Mouse (Mus musculus): ENCODE data around the gene Scaf8. TPM values are rescaled to one million over a fixed set of nuclear protein-coding genes. Genes with fewer than 3 reads are reported as not detected.

Gene Scaf8
- total RNA-seq, 1 experiment from 2014 or later = 52.3 TPM

DNA sequence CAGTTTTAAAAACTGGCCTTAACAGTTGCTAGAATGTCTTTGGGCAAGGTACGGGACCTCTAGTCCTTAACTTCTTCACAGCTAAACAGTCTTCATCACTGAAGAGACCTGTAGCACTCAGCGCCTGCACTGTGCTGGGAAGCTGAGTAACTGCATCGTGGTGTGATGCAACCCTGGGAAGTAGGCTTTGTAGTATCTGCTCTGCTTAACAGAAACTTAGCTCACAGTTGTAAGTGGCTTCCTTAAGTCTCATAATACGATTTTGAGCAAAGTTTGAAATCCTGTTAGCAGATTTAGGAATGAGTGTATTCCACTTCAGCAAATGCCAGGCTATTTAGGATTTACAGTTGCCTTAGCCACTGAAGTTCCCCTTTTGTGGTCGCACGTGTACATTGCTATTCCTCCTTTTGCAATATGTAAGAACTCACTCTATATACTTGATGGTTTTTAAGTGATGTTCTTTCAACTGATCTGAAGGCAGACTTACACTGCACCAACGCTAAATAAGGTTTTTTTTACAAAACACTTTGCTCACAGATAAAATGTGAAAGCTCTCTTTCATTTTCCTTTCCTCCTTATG lies 90.1 kb downstream of the Scaf8 start:
- ATAC-seq (replicated peaks; ENCODE audit: low read depth, poor library complexity, severe bottlenecking) = peak; percentile 86

DNA sequence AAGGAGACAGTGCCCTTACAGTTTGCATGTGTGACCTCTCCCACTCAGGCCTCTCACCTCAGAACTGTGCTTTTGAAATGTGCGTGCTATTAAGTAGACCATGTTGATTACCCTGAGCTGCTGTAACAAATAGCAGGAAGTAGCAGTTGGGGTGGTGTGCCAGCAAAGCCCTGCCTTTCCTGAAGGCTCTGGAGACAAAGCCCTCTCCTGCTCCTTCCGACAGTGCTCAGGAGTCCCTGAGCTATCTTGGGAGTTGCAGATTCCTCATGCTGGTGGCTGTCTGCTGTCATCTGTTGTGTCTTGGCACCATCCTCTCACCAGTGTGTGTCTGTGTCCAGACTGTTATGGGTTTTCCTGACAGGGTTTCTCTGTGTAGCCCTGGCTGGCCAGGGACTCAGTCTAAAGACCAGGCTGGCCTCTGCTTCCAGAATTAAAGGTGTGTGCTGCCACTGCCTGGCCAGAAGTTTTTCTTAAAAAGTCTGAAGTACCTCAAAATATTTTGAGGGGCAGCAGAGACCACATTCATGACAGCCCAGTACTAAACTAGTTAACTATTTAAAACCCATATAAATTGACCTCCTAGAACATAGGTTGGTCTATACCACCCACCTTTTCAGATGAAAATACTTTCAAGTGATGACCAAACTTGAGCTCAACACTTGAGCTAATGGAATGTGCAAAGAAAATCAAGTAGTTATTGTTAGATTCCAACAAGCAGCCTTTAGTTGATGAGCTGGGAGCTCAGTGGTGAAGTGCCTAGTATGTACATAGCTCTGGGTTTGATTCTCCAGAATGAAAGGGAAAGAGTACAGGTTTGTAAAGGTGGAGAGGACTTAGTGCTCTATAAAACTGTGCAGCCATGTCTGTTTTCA lies 92.0 kb downstream of the Scaf8 start:
- ATAC-seq (replicated peaks; ENCODE audit: low read depth, poor library complexity, severe bottlenecking) = peak; percentile 9; the same call in 1 of the 2 replicates

DNA sequence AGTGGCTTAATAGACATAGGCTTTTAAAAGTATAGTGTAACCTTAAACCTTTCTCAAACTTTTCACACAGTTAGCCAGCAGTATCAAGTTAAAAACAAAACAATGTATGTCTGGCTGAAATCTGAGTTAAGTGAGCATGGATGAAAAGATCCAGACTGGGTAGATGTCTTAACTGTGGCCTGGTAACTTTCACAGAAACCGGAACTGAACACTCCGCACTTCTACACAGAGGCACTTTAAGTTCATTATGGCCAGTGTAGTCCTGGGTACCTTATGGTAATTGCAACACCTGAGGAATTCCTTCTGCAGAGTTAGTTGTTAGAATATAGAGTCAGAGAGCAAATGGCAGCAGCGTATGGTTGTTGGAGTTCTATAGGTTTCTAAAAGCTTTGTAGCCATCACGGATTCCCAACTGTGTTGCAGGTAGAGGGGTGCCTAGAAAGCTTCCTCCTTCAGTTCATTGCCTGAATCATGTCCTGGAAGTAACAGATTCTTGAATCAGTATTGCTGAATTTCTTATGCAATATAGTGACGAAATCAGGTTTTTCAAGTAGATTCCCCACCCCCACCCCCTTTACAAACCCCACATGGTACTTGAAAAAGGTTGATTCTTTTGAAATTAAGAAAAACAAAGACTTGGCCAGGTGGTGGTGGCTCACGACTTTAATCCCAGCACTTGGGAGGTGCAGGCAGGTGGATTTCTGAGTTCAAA lies 92.9 kb downstream of the Scaf8 start:
- ATAC-seq (replicated peaks; ENCODE audit: low read depth, poor library complexity, severe bottlenecking) = no peak

DNA sequence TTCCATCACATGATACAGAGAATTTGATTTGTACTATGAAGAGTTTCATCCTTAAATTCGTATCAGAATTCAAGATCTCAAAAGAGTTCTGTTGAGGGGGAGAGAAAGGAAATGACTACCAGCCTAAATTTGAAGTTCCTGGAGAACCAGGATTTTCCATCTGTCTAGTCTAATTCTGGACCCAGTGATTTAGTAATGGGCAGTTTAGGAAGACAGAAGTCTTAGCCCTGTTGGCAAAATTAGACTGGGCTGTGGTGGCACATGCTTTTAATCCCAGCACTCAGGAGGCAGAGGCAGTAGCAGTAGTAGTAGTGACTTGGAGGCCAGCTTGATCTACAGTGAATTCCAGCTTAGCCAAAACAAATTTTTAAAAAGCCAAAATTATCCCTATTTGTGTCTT lies 93.7 kb downstream of the Scaf8 start:
- ATAC-seq (replicated peaks; ENCODE audit: low read depth, poor library complexity, severe bottlenecking) = no peak

DNA sequence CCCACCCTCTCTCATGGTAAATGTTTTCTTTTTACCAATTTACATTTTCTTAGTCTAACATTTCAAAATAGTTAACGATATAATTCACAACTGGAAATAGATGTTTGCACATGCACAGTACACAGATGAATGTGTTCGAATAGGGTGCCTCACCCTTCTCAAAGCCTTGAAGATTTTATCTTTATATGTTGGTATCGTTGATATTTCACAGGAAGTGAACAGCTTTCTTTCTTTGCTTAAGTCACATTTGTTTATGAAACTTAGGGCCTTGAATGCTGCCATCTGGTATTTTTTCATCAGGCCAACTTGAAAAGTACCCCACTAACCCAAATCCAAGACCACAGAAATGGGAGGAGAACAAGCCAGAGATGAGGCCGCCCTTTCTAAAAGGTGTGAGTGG lies 94.8 kb downstream of the Scaf8 start:
- no peak for ATAC-seq (replicated peaks; ENCODE audit: low read depth, poor library complexity, severe bottlenecking)

DNA sequence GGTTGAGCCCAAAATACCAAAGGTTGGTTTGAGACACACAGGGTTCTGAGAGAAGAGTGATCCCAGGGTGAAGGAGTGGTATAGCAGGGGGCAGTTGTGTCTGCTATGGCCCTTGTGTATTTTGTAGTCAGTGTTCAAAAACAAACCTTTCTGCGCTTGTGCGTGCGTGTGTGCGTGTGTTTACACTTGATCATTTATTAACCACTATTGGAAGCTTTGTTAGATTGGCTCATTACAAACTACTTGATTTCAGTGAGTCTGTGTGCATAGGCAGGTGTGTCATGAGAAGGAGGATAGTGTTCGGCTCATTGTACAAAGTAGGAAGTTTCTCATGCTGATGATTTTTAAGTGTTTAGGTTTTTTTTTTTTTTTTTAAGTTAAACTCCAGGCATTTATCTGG lies 95.4 kb downstream of the Scaf8 start:
- no peak for ATAC-seq (replicated peaks; ENCODE audit: low read depth, poor library complexity, severe bottlenecking)

DNA sequence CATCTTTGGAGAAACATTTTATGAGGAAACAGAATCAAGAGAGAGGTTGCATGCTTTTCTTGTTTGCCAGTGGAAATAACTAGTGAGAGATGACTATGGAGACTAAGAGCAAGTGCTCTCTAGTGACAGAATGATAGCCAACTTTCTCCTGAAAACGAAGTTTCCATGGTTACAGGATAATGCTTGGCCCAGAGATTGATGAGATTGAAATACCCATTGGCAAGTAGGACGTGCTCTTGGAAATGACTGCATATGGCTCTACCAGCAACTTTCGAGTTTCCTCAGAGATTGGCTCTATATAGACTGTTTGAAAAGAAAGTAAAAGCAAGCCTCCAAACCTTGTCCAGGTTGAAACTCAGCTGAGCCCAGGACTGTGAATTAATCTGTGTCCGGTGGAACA lies 97.3 kb downstream of the Scaf8 start:
- no peak for ATAC-seq (replicated peaks; ENCODE audit: low read depth, poor library complexity, severe bottlenecking)

DNA sequence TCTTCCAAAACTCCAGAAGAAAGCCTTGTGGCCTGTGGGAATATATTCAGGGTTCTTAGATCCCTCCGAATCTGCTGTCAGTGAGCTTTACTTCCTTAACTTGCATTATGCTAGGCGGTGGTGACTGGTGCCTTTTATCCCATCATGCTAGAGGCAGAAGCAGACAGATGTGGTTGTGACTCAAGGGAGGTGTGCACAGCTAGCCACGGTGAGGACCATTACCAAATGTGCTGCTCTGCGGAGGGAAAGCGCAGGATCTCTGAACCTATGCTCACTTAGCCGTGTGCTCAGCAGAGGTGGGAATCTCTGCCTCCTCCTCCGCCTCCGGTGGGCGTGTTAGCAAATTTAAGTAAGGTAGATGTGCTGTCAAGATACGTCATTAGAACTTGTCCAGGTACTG lies 98.1 kb downstream of the Scaf8 start:
- ATAC-seq (replicated peaks; ENCODE audit: low read depth, poor library complexity, severe bottlenecking) = no peak

DNA sequence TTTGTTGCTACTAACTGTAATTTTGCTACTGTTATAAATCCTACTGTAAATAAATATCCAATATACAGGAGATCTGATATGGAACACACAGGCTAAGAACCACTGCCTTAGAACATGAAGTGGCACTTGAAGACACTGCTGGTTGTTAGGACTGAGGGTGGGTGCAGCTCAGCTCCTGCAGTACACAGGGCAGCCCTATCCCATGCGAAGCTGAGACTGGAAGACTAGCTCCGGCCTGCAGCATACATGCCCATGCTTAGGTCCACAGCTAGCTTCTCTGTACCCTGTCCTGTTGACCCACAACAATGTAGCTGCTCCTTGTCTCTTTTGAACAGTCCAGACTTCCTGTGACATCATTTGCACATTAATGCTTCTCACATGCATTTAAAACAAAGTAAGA lies 100.1 kb downstream of the Scaf8 start:
- ATAC-seq (replicated peaks; ENCODE audit: low read depth, poor library complexity, severe bottlenecking) = no peak

DNA sequence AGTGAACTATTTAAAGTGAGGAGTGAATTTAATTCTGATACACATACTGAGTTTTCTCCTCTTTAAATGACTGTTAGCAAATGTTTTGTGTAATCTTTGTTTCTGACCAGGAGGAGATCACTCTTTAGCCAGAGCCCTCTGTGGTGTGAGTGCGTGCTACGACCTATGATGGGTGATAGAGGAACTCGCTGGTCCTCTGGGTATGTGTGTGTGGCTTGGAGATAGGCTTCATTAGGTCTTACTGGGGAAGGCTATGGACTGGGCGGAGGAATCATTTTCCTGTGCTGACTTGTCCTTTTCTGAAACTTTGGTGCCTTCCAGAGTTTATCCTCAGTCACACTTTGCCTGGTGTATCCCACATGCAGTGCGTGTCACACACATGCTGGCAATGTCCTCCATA lies 102.3 kb downstream of the Scaf8 start:
- ATAC-seq (replicated peaks; ENCODE audit: low read depth, poor library complexity, severe bottlenecking) = 0 out of 2 replicates have a peak, but pooled peaks have one; percentile 32

DNA sequence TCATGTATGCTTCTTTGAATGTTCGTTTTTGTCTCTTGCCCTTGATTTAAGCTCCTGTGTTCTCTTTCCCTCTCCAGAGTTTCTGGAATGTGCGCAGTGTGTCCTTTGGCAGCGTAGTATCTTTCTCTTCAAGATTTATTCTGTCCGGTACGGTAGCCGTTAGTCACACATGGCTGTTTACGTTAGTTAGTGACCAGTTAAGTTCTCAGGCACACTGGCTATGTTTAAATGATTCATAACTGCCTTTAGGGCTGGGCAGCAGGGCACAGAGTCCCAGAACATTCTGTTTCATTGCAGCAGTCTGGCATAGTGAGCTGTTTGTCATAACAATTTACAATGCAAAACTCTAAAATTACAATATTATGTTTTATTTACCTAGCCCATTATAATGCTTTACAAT lies 103.6 kb downstream of the Scaf8 start:
- no peak for ATAC-seq (replicated peaks; ENCODE audit: low read depth, poor library complexity, severe bottlenecking)

DNA sequence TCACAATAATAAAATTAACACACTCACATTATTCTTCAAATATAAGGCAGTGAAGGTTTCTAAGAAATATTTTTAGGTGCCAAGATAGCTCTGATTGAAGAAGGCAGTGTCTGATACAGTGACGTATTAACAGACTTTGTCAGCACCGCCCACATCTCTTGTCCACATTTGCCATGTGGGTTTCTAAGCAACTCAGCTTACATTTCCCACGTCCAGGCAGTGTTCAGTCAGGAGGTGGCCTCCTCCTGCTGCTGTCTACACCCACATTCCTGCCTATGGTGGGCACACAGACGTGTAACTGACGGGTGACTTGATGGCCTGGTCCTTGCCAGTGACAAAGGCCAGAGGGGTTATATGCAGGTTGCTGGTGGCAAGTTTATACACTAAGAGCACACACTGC lies 104.1 kb downstream of the Scaf8 start:
- no peak for ATAC-seq (replicated peaks; ENCODE audit: low read depth, poor library complexity, severe bottlenecking)

DNA sequence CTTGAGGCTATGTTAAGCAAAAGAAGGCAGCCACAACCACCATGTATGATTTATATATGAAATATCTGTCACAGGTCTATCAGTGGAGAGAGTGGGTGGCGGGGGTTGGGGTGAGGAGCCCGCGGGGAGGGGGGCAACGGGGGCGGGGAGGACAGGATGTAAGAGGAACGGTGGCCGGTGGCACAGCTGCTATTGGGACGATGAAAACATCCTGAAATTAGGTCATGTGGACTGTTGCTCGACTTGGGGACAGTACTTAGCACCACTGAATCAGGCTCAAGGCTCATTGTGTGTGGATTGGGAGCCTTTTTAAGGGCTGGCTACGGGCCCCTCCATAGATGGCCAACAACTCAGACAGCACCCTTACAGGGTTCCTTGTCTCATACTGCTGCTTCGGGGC lies 105.4 kb downstream of the Scaf8 start:
- ATAC-seq (replicated peaks; ENCODE audit: low read depth, poor library complexity, severe bottlenecking) = no peak

DNA sequence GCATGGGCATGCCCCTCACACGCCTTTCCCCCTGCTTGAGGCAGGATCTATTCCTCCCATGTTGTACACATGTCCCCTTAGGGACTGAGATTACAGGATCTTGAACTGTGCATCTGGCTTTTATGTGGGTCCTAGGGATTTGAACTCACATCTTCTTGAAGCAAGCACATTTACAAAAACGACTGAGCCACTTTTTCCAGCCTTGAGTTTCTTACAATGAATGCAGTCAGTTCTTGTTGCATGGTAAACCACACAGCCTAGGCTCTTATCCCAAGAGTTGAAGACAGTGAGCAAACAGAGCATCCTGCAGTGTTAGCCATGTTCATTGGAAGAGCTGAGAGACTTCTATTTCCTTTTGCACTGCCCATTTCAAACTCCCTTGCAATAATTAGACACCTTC lies 108.3 kb downstream of the Scaf8 start:
- ATAC-seq (replicated peaks; ENCODE audit: low read depth, poor library complexity, severe bottlenecking) = no peak

DNA sequence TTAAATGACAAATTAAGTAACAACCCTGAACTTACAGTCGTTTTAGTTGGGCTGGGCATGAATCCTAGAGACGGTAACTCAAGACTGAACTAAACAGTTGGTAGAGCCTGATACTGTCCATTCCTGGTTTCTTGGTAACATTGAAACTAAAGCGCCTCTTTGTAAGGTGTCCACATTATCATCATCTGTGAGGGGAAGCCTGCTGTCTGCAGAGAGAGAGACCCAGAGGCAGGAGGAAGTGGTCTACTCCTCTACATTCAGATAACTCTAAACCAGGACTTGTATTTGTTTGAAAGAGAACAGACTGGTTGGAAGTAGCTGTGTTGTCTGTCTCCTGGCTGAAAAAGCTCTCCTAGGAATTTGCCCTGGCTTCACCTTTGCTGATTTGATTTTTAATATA lies 108.9 kb downstream of the Scaf8 start:
- peak; percentile 69 for ATAC-seq (replicated peaks; ENCODE audit: low read depth, poor library complexity, severe bottlenecking)

DNA sequence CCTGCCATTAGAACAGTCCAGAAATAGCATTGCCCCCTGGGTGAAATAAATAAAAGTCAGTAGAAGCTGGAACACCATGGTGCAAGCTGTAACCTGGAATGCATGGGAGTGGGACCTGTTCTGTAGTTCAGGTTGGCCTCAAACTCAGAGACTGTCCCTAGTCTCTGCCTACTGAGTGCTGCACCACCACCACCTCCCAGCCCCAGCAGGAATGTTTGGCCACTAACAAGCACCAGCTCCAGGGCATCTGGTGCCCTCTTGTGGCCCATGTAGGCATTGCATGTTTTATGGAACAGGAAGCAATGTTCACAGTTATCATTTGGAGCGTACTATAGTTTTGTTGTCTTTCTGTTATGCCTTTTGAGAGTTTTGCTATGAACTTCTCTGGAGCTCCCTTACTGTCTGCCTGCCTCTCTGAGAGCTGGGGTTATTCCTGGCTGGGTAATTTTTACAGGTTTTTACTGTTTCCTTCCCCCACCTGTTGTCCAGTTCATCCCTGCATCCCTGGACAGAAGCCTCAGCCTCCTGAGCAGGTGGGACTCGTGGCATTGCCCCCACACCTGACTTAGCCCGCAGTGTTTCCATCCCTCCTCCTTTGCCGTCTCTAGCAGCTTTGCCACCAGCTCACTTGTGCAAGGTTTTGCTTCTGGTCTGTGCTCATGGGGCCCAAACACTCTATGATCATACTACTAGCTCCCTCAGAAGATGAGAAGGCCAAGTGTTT lies 109.8 kb downstream of the Scaf8 start:
- ATAC-seq (replicated peaks; ENCODE audit: low read depth, poor library complexity, severe bottlenecking) = peak; percentile 91

DNA sequence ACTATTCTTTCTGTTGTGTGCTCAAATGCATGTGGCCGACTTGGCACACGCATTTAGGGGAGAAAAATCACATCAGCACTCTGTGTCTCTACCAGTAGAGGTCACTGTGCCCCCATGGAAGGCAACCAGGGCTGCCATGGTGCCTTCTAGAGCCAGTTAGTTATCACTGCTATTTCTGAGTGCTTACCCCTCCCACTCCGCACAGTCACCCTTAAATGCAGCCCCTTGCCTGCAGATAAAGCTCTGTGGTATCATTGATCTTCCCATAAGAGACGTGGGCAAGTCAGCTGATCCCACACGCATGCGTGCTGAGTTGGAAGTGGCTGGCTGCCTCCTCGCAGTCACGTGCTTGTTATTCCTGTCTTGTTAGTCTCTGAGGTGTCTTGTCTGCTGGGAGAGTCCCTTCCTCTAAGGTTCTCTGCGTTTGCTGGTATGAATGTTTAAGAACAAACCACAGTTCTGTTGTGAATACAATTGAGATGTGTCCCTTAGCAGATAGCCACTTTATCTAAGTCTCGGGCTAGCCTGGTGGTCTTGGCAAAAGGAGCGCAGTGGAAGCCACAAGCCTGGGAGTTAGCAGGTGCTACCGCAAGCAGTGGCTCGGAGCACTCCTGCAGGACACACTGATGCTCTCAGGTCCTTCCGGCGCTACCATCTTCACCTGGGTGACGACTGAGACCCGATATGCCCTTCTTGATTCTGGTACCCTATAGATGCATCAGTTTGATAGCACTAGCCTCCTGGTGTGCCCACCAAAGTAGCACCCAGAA lies 115.6 kb downstream of the Scaf8 start:
- ATAC-seq (replicated peaks; ENCODE audit: low read depth, poor library complexity, severe bottlenecking) = peak; percentile 98

DNA sequence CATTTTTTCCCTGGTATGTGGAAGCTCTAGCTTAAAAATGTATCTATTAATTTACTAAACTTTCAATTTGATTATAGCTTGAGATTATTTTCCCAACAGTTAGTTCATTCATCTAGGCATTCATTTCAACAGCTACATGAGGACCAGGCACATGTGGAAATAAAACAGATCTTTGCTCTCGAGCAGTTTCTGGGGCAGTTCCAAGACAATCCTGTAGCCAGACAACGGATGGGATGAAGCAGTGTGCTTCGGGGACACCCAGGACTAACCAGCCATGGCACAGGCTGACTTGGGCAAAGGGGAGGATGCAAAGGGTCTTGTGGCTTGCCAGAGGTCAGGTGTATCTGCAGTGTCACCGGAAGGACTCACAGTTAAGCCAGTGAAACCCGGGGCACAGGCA lies 117.9 kb downstream of the Scaf8 start:
- no peak for ATAC-seq (replicated peaks; ENCODE audit: low read depth, poor library complexity, severe bottlenecking)

DNA sequence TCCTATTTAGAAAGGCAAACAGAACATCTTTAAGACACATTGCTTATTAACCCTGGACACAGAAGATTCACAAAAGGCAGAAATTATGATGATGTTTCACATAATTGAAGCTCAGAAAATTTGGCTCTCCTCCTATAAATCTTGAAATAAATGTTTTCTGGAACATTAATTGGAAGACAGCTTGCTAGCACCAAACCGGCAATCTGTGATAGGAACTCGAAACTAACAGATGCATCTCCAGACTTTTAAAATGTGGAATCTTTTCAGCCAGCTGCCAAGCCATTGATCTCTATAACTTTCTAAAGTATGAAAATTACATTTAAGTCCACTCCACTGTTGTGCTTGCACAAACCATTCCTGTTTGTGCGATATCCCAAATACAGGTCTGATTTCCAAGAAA lies 128.9 kb downstream of the Scaf8 start:
- no peak for ATAC-seq (replicated peaks; ENCODE audit: low read depth, poor library complexity, severe bottlenecking)
